Mouse (Mus musculus) cerebellum, adult 2 months (tissue): ENCODE results near the gene E430018J23Rik.

ENCODE experiments used
- CTCF ChIP-seq: fragments of 200-500 bp; IDR thresholded peaks from 2 replicates; pipeline ENCODE4 v1.5.1; 2011; ENCODE audit warnings: low read depth, mild to moderate bottlenecking, control low read depth, low read length, moderate library complexity, borderline replicate concordance; ENCODE audit not compliant: insufficient read depth
- POLR2A ChIP-seq: fragments of 200-500 bp; IDR thresholded peaks from 2 replicates; pipeline ENCODE4 v1.6.1; 2011; ENCODE audit warnings: low read length, control low read depth, borderline replicate concordance; ENCODE audit not compliant: insufficient read depth

DNA sequence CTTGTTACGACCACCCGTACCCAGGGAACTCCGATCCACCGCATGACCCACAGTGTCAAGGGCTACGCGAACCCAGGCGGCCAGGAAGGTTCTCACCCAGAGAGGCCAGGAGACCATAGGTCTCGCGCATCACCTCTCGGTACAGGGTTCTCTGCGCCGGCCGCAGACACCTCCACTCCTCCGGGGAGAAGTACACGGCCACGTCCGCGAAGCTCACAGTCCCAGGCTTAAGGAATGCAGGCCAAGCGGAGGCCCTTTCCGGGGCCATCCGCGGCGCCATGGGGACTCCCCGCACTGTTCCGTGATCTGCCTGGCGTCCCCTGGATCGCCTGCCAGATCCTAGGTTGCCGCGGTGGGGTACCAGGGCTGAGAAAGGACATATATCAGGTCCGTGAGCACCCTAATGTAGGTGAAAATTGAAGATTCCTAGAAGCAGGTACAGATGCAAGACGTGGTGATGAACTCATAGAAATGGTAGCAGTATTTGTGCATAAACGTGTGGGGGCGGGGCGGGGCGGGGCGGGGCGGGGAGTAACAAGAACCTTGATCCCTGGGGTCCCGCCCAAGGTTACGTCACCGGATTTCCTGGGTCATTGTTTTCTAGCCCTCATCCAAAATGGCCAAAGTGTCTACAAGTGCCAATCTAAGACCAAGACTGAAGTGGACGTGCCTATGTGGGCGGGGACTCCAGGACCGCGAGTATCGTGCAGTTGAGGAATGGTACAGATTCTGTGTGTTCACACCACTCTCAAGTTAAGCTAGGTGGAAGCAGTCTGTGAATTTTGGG lies at the start of gene E430018J23Rik:
- TF ChIP-seq POLR2A (peak; percentile 78; the same call in 1 of the 2 replicates), CTCF (no peak)
